Mouse (Mus musculus) E14TG2a.4 (cell line): ENCODE measurements around the gene Btg1-ps1.

Experiments used
- CTCF ChIP-seq: conservative IDR thresholded peaks from 2 replicates; pipeline ENCODE4 v1.5.1; 2014; ENCODE audit warnings: low read length
- NANOG ChIP-seq: IDR thresholded peaks from 2 replicates; pipeline ENCODE4 v1.6.1; 2014; ENCODE audit warnings: borderline replicate concordance, low read length, mixed read lengths
- POU5F1 ChIP-seq: IDR thresholded peaks from 2 replicates; pipeline ENCODE4 v1.6.1; 2014; ENCODE audit warnings: low read length, borderline replicate concordance

GRCm38 (mm10) chrX:38008756-38009155 is 9.9 kb downstream of the Btg1-ps1 start:
- TF ChIP-seq CTCF (no peak), NANOG (no peak), POU5F1 (no peak)
